Mouse (Mus musculus) G1E (cell line): ENCODE results near the gene Batf3. TPM values are rescaled to one million over a fixed set of nuclear protein-coding genes. Genes with fewer than 3 reads are reported as not detected.
"Not testable (repeated sequence)": the region's sequence is repeated elsewhere in the genome, so short reads cannot be mapped to it uniquely, and the experiment has no call there.

ENCODE experiments used
- ATAC-seq: 2 replicates; pipeline ENCODE4 v1.8.0; 2016; ENCODE audit warnings: mild to moderate bottlenecking; ENCODE audit not compliant: insufficient number of reproducible peaks, poor library complexity, low FRiP score, severe bottlenecking; ENCODE audit errors: extremely low read depth
- DNase-seq: peaks from one replicate; pipeline ENCODE4 v3.0.0; 2012; ENCODE audit warnings: low spot score
- H3K27me3 ChIP-seq: 2 replicates; pipeline ENCODE4 v1.6.1; 2012; ENCODE audit warnings: mild to moderate bottlenecking, low read length, inconsistent platforms; ENCODE audit not compliant: insufficient read depth
- H3K36me3 ChIP-seq: replicated peaks from 2 replicates; pipeline ENCODE3; 2012; ENCODE audit warnings: mild to moderate bottlenecking, inconsistent platforms
- H3K4me1 ChIP-seq: 2 replicates; pipeline ENCODE4 v1.6.1; 2012; ENCODE audit warnings: low read depth, low read length, inconsistent platforms, mixed read lengths; ENCODE audit not compliant: insufficient read depth
- H3K4me3 ChIP-seq: 2 replicates; pipeline ENCODE4 v1.5.1; 2012; ENCODE audit warnings: low read depth, mild to moderate bottlenecking, inconsistent platforms, low read length, moderate library complexity, mixed read lengths
- H3K9me3 ChIP-seq: replicated peaks from 2 replicates; pipeline ENCODE4 v1.6.1; 2012; ENCODE audit warnings: inconsistent platforms
- CTCF ChIP-seq: IDR thresholded peaks from 2 replicates; pipeline ENCODE4 v1.5.1; 2012; ENCODE audit warnings: low read depth, low read length, inconsistent platforms, mixed read lengths
- GATA1 ChIP-seq: IDR thresholded peaks from 2 replicates; pipeline ENCODE4 v1.6.1; 2012; ENCODE audit warnings: borderline replicate concordance, low read length, inconsistent platforms, mixed read lengths
- GATA2 ChIP-seq: IDR thresholded peaks from 2 replicates; pipeline ENCODE4 v1.6.1; 2012; ENCODE audit warnings: low read depth, low read length, inconsistent platforms, borderline replicate concordance
- POLR2AphosphoS5 ChIP-seq: IDR thresholded peaks from 2 replicates; pipeline ENCODE4 v1.6.1; 2012; ENCODE audit warnings: low read depth, low read length, inconsistent platforms; ENCODE audit not compliant: insufficient replicate concordance
- TAL1 ChIP-seq: conservative IDR thresholded peaks from 2 replicates; pipeline ENCODE4 v1.6.1; 2012; ENCODE audit warnings: low read depth, low read length, inconsistent platforms, mixed read lengths
- polyA plus RNA-seq: library from polyadenylated mRNA; stranded (reverse); fragments of >175 nt; gene quantifications from 2 replicates; pipeline ENCODE4 v1.2.3, GENCODE M21; 2012
- total RNA-seq, 2 experiments: library from RNA; stranded (forward) in 1 of 2; stranded (reverse) in 1 of 2; fragments of 200-1000 nt in 1 of 2; fragments of >200 nt in 1 of 2; fragmentation: Nextera tagmentation in 1 of 2; gene quantifications; 2 replicates each; pipeline ENCODE4 v1.2.3; 2014 to 2017

Batf3 gene
- total and polyA plus RNA-seq, 3 experiments = 0.09 to 0.11 TPM; not detected in 1

- ATAC-seq (no peak), DNase-seq (no peak)
- Histone ChIP-seq H3K36me3 (no peaks in the 10 kb centered on the region), H3K4me1 (peaks cover 33% of the 10 kb centered on the region), H3K27me3 (peaks cover 6% of the 10 kb centered on the region; the same call in 1 of the 2 replicates), H3K4me3 (no peak overlapping the region), H3K9me3 (no peaks in the 10 kb centered on the region)
- TF ChIP-seq CTCF = no peak
- TF ChIP-seq POLR2AphosphoS5 = no peak
- no peak for TF ChIP-seq GATA1
- no peak for TF ChIP-seq GATA2
- no peak for TF ChIP-seq TAL1
These were observed 40.8 kb downstream of the Batf3 start for GRCm38 (mm10) chr1:191138436-191138835.

GRCm38 (mm10) chr1:191138874-191139495 lies 41.3 kb downstream of the Batf3 start:
- Histone ChIP-seq H3K27me3 (peaks cover 6% of the 10 kb centered on the region; the same call in 1 of the 2 replicates), H3K9me3 (no peaks in the 10 kb centered on the region), H3K36me3 (no peaks in the 10 kb centered on the region), H3K4me1 (peaks cover 28% of the 10 kb centered on the region), H3K4me3 (no peak overlapping the region)
- peak; percentile 43; the same call in 1 of the 2 replicates for ATAC-seq
- TF ChIP-seq GATA2 (no peak), POLR2AphosphoS5 (no peak), TAL1 (no peak), CTCF (no peak), GATA1 (no peak)
- no peak for DNase-seq

- Histone ChIP-seq H3K4me3 (no peak overlapping the region), H3K9me3 (no peaks in the 10 kb centered on the region), H3K27me3 (peaks cover 6% of the 10 kb centered on the region; the same call in 1 of the 2 replicates), H3K36me3 (no peaks in the 10 kb centered on the region), H3K4me1 (peaks cover 20% of the 10 kb centered on the region)
- ATAC-seq = no peak
- DNase-seq = no peak
- TF ChIP-seq CTCF = no peak
- no peak for TF ChIP-seq TAL1
- no peak for TF ChIP-seq GATA2
- TF ChIP-seq POLR2AphosphoS5 = no peak
- TF ChIP-seq GATA1 = no peak
These were observed 43.3 kb downstream of the Batf3 start for GRCm38 (mm10) chr1:191140983-191141382.

- ATAC-seq = not testable (repeated sequence)
- H3K27me3 ChIP-seq = peaks cover 13% of the 10 kb centered on the region
These were observed 51.8 kb downstream of the Batf3 start for GRCm38 (mm10) chr1:191149489-191149888.

GRCm38 (mm10) chr1:191150924-191151605 lies 53.4 kb downstream of the Batf3 start:
- H3K4me1 ChIP-seq = peaks cover 9% of the 10 kb centered on the region
- no peaks in the 10 kb centered on the region for H3K36me3 ChIP-seq
- H3K27me3 ChIP-seq = peaks cover 14% of the 10 kb centered on the region
- no peaks in the 10 kb centered on the region for H3K9me3 ChIP-seq
- H3K4me3 ChIP-seq = no peak overlapping the region
- TF ChIP-seq GATA1 (no peak), TAL1 (no peak), GATA2 (no peak), CTCF (no peak), POLR2AphosphoS5 (no peak)
- ATAC-seq (no peak), DNase-seq (no peak)

More at GRCm38 (mm10) chr1:191149489-191149888, 51.8 kb downstream of the Batf3 start:
- DNase-seq, H3K9me3 ChIP-seq, H3K36me3 ChIP-seq, H3K4me3 ChIP-seq, H3K4me1 ChIP-seq: not testable (repeated sequence)

GRCm38 (mm10) chr1:191153052-191153451 lies 55.4 kb downstream of the Batf3 start:
- ATAC-seq = no peak
- Histone ChIP-seq H3K9me3 (no peaks in the 10 kb centered on the region), H3K27me3 (peaks cover 14% of the 10 kb centered on the region), H3K4me1 (peaks cover 9% of the 10 kb centered on the region), H3K4me3 (no peak overlapping the region), H3K36me3 (no peaks in the 10 kb centered on the region)
- TF ChIP-seq CTCF (peak; percentile 96), GATA2 (no peak), TAL1 (no peak), GATA1 (no peak)
- DNase-seq = peak; percentile 61
